In genomic region chr2:93992259-93992658, GRCm38 (mm10) we compare ENCODE assay signal across 12 mouse cellular contexts. TPM values are rescaled to one million over a fixed set of nuclear protein-coding genes. Genes with fewer than 3 reads are reported as not detected.
A peak's percentile ranks its signal among the peaks of the same experiment; 100 is the strongest.
DNase-seq lines count a peak whose midpoint lies in the region; ATAC-seq and TF ChIP-seq lines count a peak whose summit lies in the region.
"Had no signal": no experiment of that assay in that cellular context is flagged by ENCODE, and none has a peak within 500 bp of the region (broad histone marks: within the 10 kb centered on the region; RNA-seq: fewer than 3 reads in every experiment).

No protein-coding gene starts in this region.

- H3K36me3 ChIP-seq in kidney, embryonic 16.5 days (ENCODE audit: insufficient read depth, low read length) = peaks cover 40% of the 10 kb centered on the region
- H3K36me3 ChIP-seq in forebrain, embryonic 13.5 days (ENCODE audit: poor library complexity, severe bottlenecking) = peaks cover 79% of the 10 kb centered on the region
- H3K36me3 ChIP-seq in kidney, postnatal 0 days (ENCODE audit: insufficient read depth, low read length) = peaks cover 65% of the 10 kb centered on the region
- H3K36me3 ChIP-seq in intestine, embryonic 16.5 days (ENCODE audit: control insufficient read depth, insufficient read depth, low read length) = peaks cover 6% of the 10 kb centered on the region; the same call in 1 of the 2 replicates

- H3K27ac ChIP-seq in kidney, embryonic 16.5 days (ENCODE audit: low read length) = no peak overlapping the region
- peak overlapping the region; percentile 81 for H3K27ac ChIP-seq in forebrain, embryonic 13.5 days
- no peak overlapping the region for H3K27ac ChIP-seq in kidney, postnatal 0 days
- H3K27ac ChIP-seq in intestine, embryonic 16.5 days (ENCODE audit: low read length) = no peak overlapping the region

- no peak overlapping the region for H3K4me2 ChIP-seq in kidney, embryonic 16.5 days (replicated peaks; ENCODE audit: low read depth, low read length)
- H3K4me2 ChIP-seq in forebrain, embryonic 13.5 days = peak overlapping the region; percentile 31; the same call in 1 of the 2 replicates
- H3K4me2 ChIP-seq in kidney, postnatal 0 days (ENCODE audit: low read length) = no peak overlapping the region
- H3K4me2 ChIP-seq in intestine, embryonic 16.5 days (ENCODE audit: low read depth, low read length) = no peak overlapping the region

- 50% methylated on average over 5 of the region's 5 CpGs for WGBS in kidney, embryonic 16.5 days
- 16% methylated on average over 5 of the region's 5 CpGs for WGBS in forebrain, embryonic 13.5 days
- WGBS in kidney, postnatal 0 days = 40% methylated on average over 5 of the region's 5 CpGs
- WGBS in intestine, embryonic 16.5 days = 66% methylated on average over 5 of the region's 5 CpGs

- no peak for ATAC-seq in kidney, embryonic 16.5 days (ENCODE audit: low FRiP score, low TSS enrichment)
- peak; percentile 80 for ATAC-seq in forebrain, embryonic 13.5 days
- ATAC-seq in kidney, postnatal 0 days (replicated peaks; ENCODE audit: low FRiP score, low read depth) = no peak
- no peak for ATAC-seq in intestine, embryonic 16.5 days
- no peak for ATAC-seq in erythroblast, adult 5-6 weeks (replicated peaks; ENCODE audit: low FRiP score, poor library complexity, severe bottlenecking)
- no peak for ATAC-seq in erythroid progenitor cell, adult 5-6 weeks (replicated peaks; ENCODE audit: low FRiP score, poor library complexity, severe bottlenecking)
- ATAC-seq: inflammation-experienced regulatory T-cells, adult 6 months had no signal

- H3K27me3 ChIP-seq in kidney, embryonic 16.5 days (ENCODE audit: insufficient read depth, low read length) = no peaks in the 10 kb centered on the region
- H3K27me3 ChIP-seq in forebrain, embryonic 13.5 days = no peaks in the 10 kb centered on the region
- no peaks in the 10 kb centered on the region for H3K27me3 ChIP-seq in kidney, postnatal 0 days (ENCODE audit: insufficient read depth, low read length)
- no peaks in the 10 kb centered on the region for H3K27me3 ChIP-seq in intestine, embryonic 16.5 days (replicated peaks; ENCODE audit: control insufficient read depth, insufficient read depth, low read length)

- TF ChIP-seq CTCF in kidney, postnatal 0 days (IDR thresholded peaks at IDR 0.05; ENCODE audit: low read depth) = no peak

- H3K4me3 ChIP-seq in kidney, embryonic 16.5 days (ENCODE audit: low read length) = no peak overlapping the region
- no peak overlapping the region for H3K4me3 ChIP-seq in forebrain, embryonic 13.5 days
- no peak overlapping the region for H3K4me3 ChIP-seq in kidney, postnatal 0 days (replicated peaks; ENCODE audit: low read depth, low read length)
- no peak overlapping the region for H3K4me3 ChIP-seq in intestine, embryonic 16.5 days (ENCODE audit: low read length)

- 0 out of 2 replicates have a peak, but pooled peaks cover under 1% of the 10 kb centered on the region for H3K4me1 ChIP-seq in kidney, embryonic 16.5 days (ENCODE audit: insufficient read depth, low read length)
- H3K4me1 ChIP-seq in forebrain, embryonic 13.5 days = peaks cover 24% of the 10 kb centered on the region
- no peaks in the 10 kb centered on the region for H3K4me1 ChIP-seq in kidney, postnatal 0 days (replicated peaks; ENCODE audit: insufficient read depth, low read length)
- H3K4me1 ChIP-seq in intestine, embryonic 16.5 days (ENCODE audit: control insufficient read depth, insufficient read depth, low read length) = no peaks in the 10 kb centered on the region

- DNase-seq in kidney, adult 11 months = peak; percentile 49
- peak; percentile 32 for DNase-seq in adrenal gland, postnatal 10 days
- DNase-seq in kidney, postnatal 0 days (ENCODE audit: low spot score) = peak; percentile 58

- no peaks in the 10 kb centered on the region for H3K9me3 ChIP-seq in kidney, embryonic 16.5 days (ENCODE audit: low read length)
- no peaks in the 10 kb centered on the region for H3K9me3 ChIP-seq in forebrain, embryonic 13.5 days (replicated peaks)
- H3K9me3 ChIP-seq in kidney, postnatal 0 days (replicated peaks; ENCODE audit: low read length) = no peaks in the 10 kb centered on the region
- no peaks in the 10 kb centered on the region for H3K9me3 ChIP-seq in intestine, embryonic 16.5 days (ENCODE audit: control insufficient read depth, low read length)
- H3K9me3 ChIP-seq: G1E had no signal

- H3K9ac ChIP-seq in kidney, embryonic 16.5 days (replicated peaks; ENCODE audit: low read length) = no peak overlapping the region
- no peak overlapping the region for H3K9ac ChIP-seq in forebrain, embryonic 13.5 days
- H3K9ac ChIP-seq in kidney, postnatal 0 days (ENCODE audit: low read depth, low read length) = no peak overlapping the region
- H3K9ac ChIP-seq in intestine, embryonic 16.5 days (ENCODE audit: low read depth, low read length) = no peak overlapping the region

RNA-seq across cellular contexts. Expression of gene Gm27027, which starts 3.9 kb away (rescaled TPM):
- polyA plus RNA-seq in kidney, embryonic 16.5 days (2015; fragmentation: Nextera tagmentation; extraction: Ambion mirVana) = not detected in 2 replicates
- total RNA-seq in adrenal gland, postnatal 10 days (2021) = not detected
- polyA plus RNA-seq in forebrain, embryonic 13.5 days (2015; fragmentation: Nextera tagmentation; extraction: Ambion mirVana) = not detected in 2 replicates
- not detected in 2 replicates for polyA plus RNA-seq in kidney, postnatal 0 days (2015; fragmentation: Nextera tagmentation; extraction: Ambion mirVana)
- not detected in 2 replicates for polyA plus RNA-seq in intestine, embryonic 16.5 days (2015; fragmentation: Nextera tagmentation; extraction: Ambion mirVana)
- total RNA-seq in erythroblast, adult 5-6 weeks (2015; ENCODE audit: low replicate concordance) = not detected in 2 replicates
- not detected in 2 replicates for total RNA-seq in erythroblast, adult 5-6 weeks (2017; ENCODE audit: low replicate concordance)
- total RNA-seq in erythroid progenitor cell, adult 5-6 weeks (2015; ENCODE audit: low replicate concordance) = not detected in 2 replicates
- total RNA-seq in erythroid progenitor cell, adult 5-6 weeks (2017; ENCODE audit: low replicate concordance) = not detected in 2 replicates
- total RNA-seq: common myeloid progenitor, adult 5-6 weeks; G1E had no signal
- polyA plus RNA-seq: G1E; inflammation-experienced regulatory T-cells, adult 6 months; stomach, embryonic 14.5 days had no signal

RNA-seq across cellular contexts. Expression of gene Alkbh3, which starts 18.3 kb away (rescaled TPM):
- polyA plus RNA-seq in kidney, embryonic 16.5 days (2015; fragmentation: Nextera tagmentation; extraction: Ambion mirVana) = 67.3 and 67.5 TPM in 2 replicates
- 10 to 100 TPM; 57.2 to 67.8 TPM for total RNA-seq in adrenal gland, postnatal 10 days (2021)
- polyA plus RNA-seq in forebrain, embryonic 13.5 days (2015; fragmentation: Nextera tagmentation; extraction: Ambion mirVana) = 51.8 and 53.2 TPM in 2 replicates
- polyA plus RNA-seq in kidney, postnatal 0 days (2015; fragmentation: Nextera tagmentation; extraction: Ambion mirVana) = 74.9 and 75.0 TPM in 2 replicates
- 68.4 and 77.8 TPM in 2 replicates for polyA plus RNA-seq in intestine, embryonic 16.5 days (2015; fragmentation: Nextera tagmentation; extraction: Ambion mirVana)
- 16.9 and 23.6 TPM in 2 replicates for total RNA-seq in erythroblast, adult 5-6 weeks (2015; ENCODE audit: low replicate concordance)
- 2.2 and 10.2 TPM in 2 replicates for total RNA-seq in erythroblast, adult 5-6 weeks (2017; ENCODE audit: low replicate concordance)
- 9.7 and 31.4 TPM in 2 replicates for total RNA-seq in erythroid progenitor cell, adult 5-6 weeks (2015; ENCODE audit: low replicate concordance)
- total RNA-seq in erythroid progenitor cell, adult 5-6 weeks (2017; ENCODE audit: low replicate concordance) = 5.4 and 7.8 TPM in 2 replicates

RNA-seq across cellular contexts. Expression of gene Gm13889, which starts 35.3 kb away (rescaled TPM):
- polyA plus RNA-seq in kidney, embryonic 16.5 days (2015; fragmentation: Nextera tagmentation; extraction: Ambion mirVana) = 9.5 and 10.0 TPM in 2 replicates
- 10 to 100 TPM; 22.9 to 43.6 TPM for total RNA-seq in adrenal gland, postnatal 10 days (2021)
- polyA plus RNA-seq in forebrain, embryonic 13.5 days (2015; fragmentation: Nextera tagmentation; extraction: Ambion mirVana) = 17.7 and 22.3 TPM in 2 replicates
- polyA plus RNA-seq in kidney, postnatal 0 days (2015; fragmentation: Nextera tagmentation; extraction: Ambion mirVana) = 22.2 and 24.8 TPM in 2 replicates
- 7.7 and 11.6 TPM in 2 replicates for polyA plus RNA-seq in intestine, embryonic 16.5 days (2015; fragmentation: Nextera tagmentation; extraction: Ambion mirVana)
- total RNA-seq in erythroblast, adult 5-6 weeks (2015; ENCODE audit: low replicate concordance) = not detected in 2 replicates
- total RNA-seq in erythroblast, adult 5-6 weeks (2017; ENCODE audit: low replicate concordance) = not detected in 2 replicates
- not detected in 2 replicates for total RNA-seq in erythroid progenitor cell, adult 5-6 weeks (2015; ENCODE audit: low replicate concordance)
- not detected in 2 replicates for total RNA-seq in erythroid progenitor cell, adult 5-6 weeks (2017; ENCODE audit: low replicate concordance)
- total RNA-seq: G1E had no signal
- polyA plus RNA-seq: inflammation-experienced regulatory T-cells, adult 6 months had no signal
